38 mouse cellular contexts compared by ENCODE assay signal in the genomic region with DNA sequence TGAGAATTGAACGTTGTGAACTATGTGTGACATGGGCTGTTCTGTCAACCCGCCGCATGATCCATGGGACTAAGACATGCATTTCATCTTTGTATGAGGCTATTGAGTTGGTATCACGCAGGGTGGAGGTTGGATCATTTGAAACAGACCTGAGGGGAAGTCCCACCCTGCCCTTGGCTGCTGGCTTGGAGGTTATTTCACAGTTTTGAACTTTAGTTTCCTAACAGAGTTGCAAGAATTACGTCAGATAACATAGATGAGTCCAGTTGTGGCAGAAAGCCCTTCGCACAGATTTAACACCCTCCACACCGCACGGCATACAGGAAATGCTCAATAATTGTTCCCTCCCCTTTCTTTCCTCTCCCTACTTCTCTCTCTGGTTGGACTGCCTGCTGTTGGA. TPM values are rescaled to one million over a fixed set of nuclear protein-coding genes. Genes with fewer than 3 reads are reported as not detected.
DNase-seq lines count a peak whose midpoint lies in the region; ATAC-seq and TF ChIP-seq lines count a peak whose summit lies in the region.
"Had no signal": no experiment of that assay in that cellular context is flagged by ENCODE, and none has a peak within 500 bp of the region (broad histone marks: within the 10 kb centered on the region; RNA-seq: fewer than 3 reads in every experiment).

No protein-coding gene starts in this region.

- no peak for TF ChIP-seq RAD21 in CH12.LX (IDR thresholded peaks at IDR 0.05; ENCODE audit: low read depth, low read length)

- in situ Hi-C loops in CH12.LX (cut with MboI; ENCODE audit: low pct_ligation_motif_present, low pct_unique_long_range_greater_than_20kb, low sequenced_read_pairs), result no loop called here

- peaks cover 7% of the 10 kb centered on the region for H3K4me1 ChIP-seq in kidney, embryonic 15.5 days
- H3K4me1 ChIP-seq in lung, adult 2 months (ENCODE audit: control insufficient read depth, insufficient read depth, low read length), result no peaks in the 10 kb centered on the region; the same call in 1 of the 2 replicates
- H3K4me1 ChIP-seq in CH12.LX (ENCODE audit: control insufficient read depth in 1 of 2, insufficient read depth in 2 of 2), result no peaks in the 10 kb centered on the region
- H3K4me1 ChIP-seq: heart, embryonic 15.5 days; limb, embryonic 15.5 days had no signal

- no peak overlapping the region for H3K9ac ChIP-seq in kidney, embryonic 15.5 days
- H3K9ac ChIP-seq in CH12.LX (ENCODE audit: insufficient read depth, low read depth), result no peak overlapping the region
- H3K9ac ChIP-seq: forebrain, embryonic 15.5 days; heart, embryonic 15.5 days; hindbrain, embryonic 12.5 days; limb, embryonic 15.5 days; midbrain, embryonic 13.5 days had no signal

- no peaks in the 10 kb centered on the region for H3K27me3 ChIP-seq in kidney, embryonic 15.5 days
- H3K27me3 ChIP-seq in CH12.LX (replicated peaks), result peaks cover 94% of the 10 kb centered on the region
- H3K27me3 ChIP-seq: forebrain, embryonic 15.5 days; heart, embryonic 15.5 days; hindbrain, embryonic 12.5 days; limb, embryonic 15.5 days; midbrain, embryonic 13.5 days had no signal

- no peak for TF ChIP-seq POLR2A in lung, adult 2 months (IDR thresholded peaks at IDR 0.05; ENCODE audit: borderline replicate concordance, extremely low read depth, low read depth, low read length)
- TF ChIP-seq POLR2A in CH12.LX (IDR thresholded peaks at IDR 0.05; ENCODE audit: low read depth, low read length), result no peak

- dilution Hi-C loops in CH12.LX (cut with MboI; ENCODE audit: extremely low pct_ligation_motif_present, extremely low pct_unique_long_range_greater_than_20kb, low sequenced_read_pairs), result no loop called here

- no peak for TF ChIP-seq EP300 in CH12.LX (IDR thresholded peaks at IDR 0.05; ENCODE audit: low read length)

- TF ChIP-seq CTCF in lung, adult 2 months (IDR thresholded peaks at IDR 0.05; ENCODE audit: insufficient read depth, low read length), result no peak
- TF ChIP-seq CTCF in CH12.LX (conservative IDR thresholded peaks at IDR 0.05 in 1 of 2, IDR thresholded peaks at IDR 0.05 in 1 of 2; ENCODE audit: low read depth in 2 of 2, low read length in 2 of 2), result no peak

- no peaks in the 10 kb centered on the region for H3K9me3 ChIP-seq in kidney, embryonic 15.5 days (replicated peaks)
- no peaks in the 10 kb centered on the region for H3K9me3 ChIP-seq in CH12.LX (replicated peaks; ENCODE audit: low read length)
- H3K9me3 ChIP-seq: forebrain, embryonic 10.5 days; forebrain, embryonic 15.5 days; heart, embryonic 10.5 days; heart, embryonic 15.5 days; hindbrain, embryonic 12.5 days; limb, embryonic 10.5 days; limb, embryonic 15.5 days; midbrain, embryonic 13.5 days had no signal

- peak overlapping the region; percentile 33 for H3K4me2 ChIP-seq in kidney, embryonic 15.5 days
- peak overlapping the region; percentile 11; the same call in 1 of the 2 replicates for H3K4me2 ChIP-seq in CH12.LX (ENCODE audit: insufficient read depth, low read depth, poor library complexity, severe bottlenecking)
- H3K4me2 ChIP-seq: forebrain, embryonic 15.5 days; heart, embryonic 15.5 days; hindbrain, embryonic 12.5 days; limb, embryonic 15.5 days; midbrain, embryonic 13.5 days had no signal

- H3K4me3 ChIP-seq in kidney, embryonic 15.5 days (replicated peaks), result peak overlapping the region; percentile 22; the same call in 1 of the 2 replicates
- H3K4me3 ChIP-seq in lung, adult 2 months (replicated peaks; ENCODE audit: extremely low read depth, low read depth, low read length), result peak overlapping the region; percentile 30
- H3K4me3 ChIP-seq in CH12.LX (replicated peaks in 1 of 3; ENCODE audit: low read depth in 2 of 3, low read length in 2 of 3, poor library complexity in 1 of 3), result no peak overlapping the region
- H3K4me3 ChIP-seq: forebrain, embryonic 10.5 days; forebrain, embryonic 15.5 days; heart, embryonic 10.5 days; heart, embryonic 15.5 days; hindbrain, embryonic 12.5 days; limb, embryonic 10.5 days; limb, embryonic 15.5 days; midbrain, embryonic 13.5 days had no signal

- H3K36me3 ChIP-seq in kidney, embryonic 15.5 days, result no peaks in the 10 kb centered on the region
- H3K36me3 ChIP-seq in CH12.LX (replicated peaks in 1 of 2; ENCODE audit: control insufficient read depth in 1 of 2, insufficient read depth in 1 of 2, low read length in 1 of 2), result no peaks in the 10 kb centered on the region
- H3K36me3 ChIP-seq: forebrain, embryonic 10.5 days; forebrain, embryonic 15.5 days; heart, embryonic 10.5 days; heart, embryonic 15.5 days; hindbrain, embryonic 12.5 days; limb, embryonic 10.5 days; limb, embryonic 15.5 days; midbrain, embryonic 13.5 days had no signal

- WGBS in kidney, embryonic 15.5 days, result 80% methylated on average over 8 of the region's 8 CpGs
- 51% methylated on average over 8 of the region's 8 CpGs for WGBS in lung, adult 2 months

- H3K79me2 ChIP-seq in CH12.LX (replicated peaks; ENCODE audit: control insufficient read depth, extremely low read depth, insufficient read depth, poor library complexity, severe bottlenecking), result no peaks in the 10 kb centered on the region

- DNase-seq in kidney, postnatal 25 days, result no peak
- no peak for DNase-seq in lung, adult 2 months
- DNase-seq in lung, adult 18-20 months, result no peak
- no peak for DNase-seq in CH12.LX (ENCODE audit: extremely low read depth)
- peak; percentile 3 for DNase-seq in skeletal muscle tissue, adult 2 months (ENCODE audit: low read depth, low spot score)
- DNase-seq: adrenal gland, adult 2 months; cerebellum, adult 8-10 months; cerebellum, postnatal 25 days; gastrocnemius, postnatal 25 days; heart, postnatal 36 days; kidney, adult 11 months; thymus, adult 2 months; thymus, postnatal 36 days had no signal

- no peak overlapping the region for H3K27ac ChIP-seq in kidney, embryonic 15.5 days
- H3K27ac ChIP-seq in CH12.LX (ENCODE audit: insufficient read depth, low read depth), result no peak overlapping the region
- H3K27ac ChIP-seq: forebrain, embryonic 10.5 days; forebrain, embryonic 15.5 days; heart, embryonic 10.5 days; heart, embryonic 15.5 days; hindbrain, embryonic 12.5 days; hindbrain, postnatal 0 days; kidney, postnatal 0 days; limb, embryonic 10.5 days; limb, embryonic 15.5 days; macrophage; midbrain, embryonic 13.5 days had no signal

- no peak for ATAC-seq in kidney, embryonic 15.5 days (replicated peaks; ENCODE audit: low FRiP score)
- ATAC-seq in erythroid progenitor cell, adult 5-6 weeks (replicated peaks; ENCODE audit: low FRiP score, poor library complexity, severe bottlenecking), result no peak
- ATAC-seq in CD4-positive, CD25-positive, alpha-beta regulatory T cell, adult 4 months, result no peak
- ATAC-seq: activated CD4-positive, CD25-positive, alpha-beta regulatory T cell, adult 4 months; forebrain, embryonic 15.5 days; hindbrain, postnatal 0 days; midbrain, embryonic 13.5 days had no signal

RNA-seq across cellular contexts. Expression of gene Krt23, which starts 1.9 kb away (rescaled TPM):
- polyA plus RNA-seq in kidney, embryonic 15.5 days (2015; fragmentation: Nextera tagmentation; extraction: Ambion mirVana), result 19.9 and 20.3 TPM in 2 replicates
- 20.2 and 26.1 TPM in 2 replicates for polyA plus RNA-seq in lung, adult 2 months (2012; rRNA removed)
- total RNA-seq in CH12.LX (2012; rRNA removed) (not detected in 2 replicates), CH12.LX (2014; rRNA removed) (not detected in 2 replicates)
- not detected in 2 replicates for polyA plus RNA-seq in CH12.LX (2012; ENCODE audit: insufficient read length, low read depth)
- not detected in 2 replicates for total RNA-seq in erythroid progenitor cell, adult 5-6 weeks (2015; ENCODE audit: low replicate concordance)
- total RNA-seq in erythroid progenitor cell, adult 5-6 weeks (2017; ENCODE audit: low replicate concordance), result not detected in 2 replicates
- not detected for polyA plus RNA-seq in CD4-positive, CD25-positive, alpha-beta regulatory T cell, adult 4 months (2017; shearing (Covaris generic))
- total RNA-seq: adrenal gland, adult 2 months; gastrocnemius, adult 18-20 months; gastrocnemius, postnatal 25 days; heart, postnatal 36 days; hindbrain, postnatal 0 days; left cerebral cortex, postnatal 10 days; megakaryocyte-erythroid progenitor cell, adult 5-6 weeks; monocyte, adult 5-6 weeks had no signal
- polyA plus RNA-seq: activated CD4-positive, CD25-positive, alpha-beta regulatory T cell, adult 4 months; adrenal gland, adult 2 months; embryonic facial prominence, embryonic 11.5 days; frontal cortex, adult 2 months; macrophage; midbrain, embryonic 13.5 days; neural tube, embryonic 14.5 days had no signal

RNA-seq across cellular contexts. Expression of gene Krt39, which starts 30.1 kb away (rescaled TPM):
- polyA plus RNA-seq in kidney, embryonic 15.5 days (2015; fragmentation: Nextera tagmentation; extraction: Ambion mirVana), result 0.32 and 0.43 TPM in 2 replicates
- polyA plus RNA-seq in lung, adult 2 months (2012; rRNA removed), result not detected in 2 replicates
- not detected in 2 replicates for total RNA-seq in CH12.LX (2012; rRNA removed)
- not detected in 2 replicates for total RNA-seq in CH12.LX (2014; rRNA removed)
- not detected in 2 replicates for polyA plus RNA-seq in CH12.LX (2012; ENCODE audit: insufficient read length, low read depth)
- not detected in 2 replicates for total RNA-seq in erythroid progenitor cell, adult 5-6 weeks (2015; ENCODE audit: low replicate concordance)
- not detected in 2 replicates for total RNA-seq in erythroid progenitor cell, adult 5-6 weeks (2017; ENCODE audit: low replicate concordance)
- polyA plus RNA-seq in CD4-positive, CD25-positive, alpha-beta regulatory T cell, adult 4 months (2017; shearing (Covaris generic)), result not detected
- total RNA-seq: adrenal gland, adult 2 months; ES-E14; gastrocnemius, adult 18-20 months; gastrocnemius, postnatal 25 days; heart, postnatal 36 days; hindbrain, postnatal 0 days; left cerebral cortex, postnatal 10 days; megakaryocyte-erythroid progenitor cell, adult 5-6 weeks; monocyte, adult 5-6 weeks had no signal
- polyA plus RNA-seq: activated CD4-positive, CD25-positive, alpha-beta regulatory T cell, adult 4 months; adrenal gland, adult 2 months; embryonic facial prominence, embryonic 11.5 days; forebrain, embryonic 10.5 days; forebrain, embryonic 15.5 days; frontal cortex, adult 2 months; heart, embryonic 10.5 days; heart, embryonic 15.5 days; hindbrain, embryonic 12.5 days; hindbrain, postnatal 0 days; large intestine, adult 2 months; macrophage; midbrain, embryonic 13.5 days; neural tube, embryonic 14.5 days; small intestine, adult 2 months had no signal

RNA-seq across cellular contexts. Expression of gene Krt40, which starts 51.9 kb away (rescaled TPM):
- not detected in 2 replicates for polyA plus RNA-seq in kidney, embryonic 15.5 days (2015; fragmentation: Nextera tagmentation; extraction: Ambion mirVana)
- not detected in 2 replicates for polyA plus RNA-seq in lung, adult 2 months (2012; rRNA removed)
- total RNA-seq in CH12.LX (2012; rRNA removed) (not detected in 2 replicates), CH12.LX (2014; rRNA removed) (not detected in 2 replicates)
- not detected in 2 replicates for polyA plus RNA-seq in CH12.LX (2012; ENCODE audit: insufficient read length, low read depth)
- total RNA-seq in erythroid progenitor cell, adult 5-6 weeks (2015; ENCODE audit: low replicate concordance), result not detected in 2 replicates
- not detected in 2 replicates for total RNA-seq in erythroid progenitor cell, adult 5-6 weeks (2017; ENCODE audit: low replicate concordance)
- polyA plus RNA-seq in CD4-positive, CD25-positive, alpha-beta regulatory T cell, adult 4 months (2017; shearing (Covaris generic)), result not detected
- total RNA-seq: adrenal gland, adult 2 months; ES-E14; gastrocnemius, adult 18-20 months; gastrocnemius, postnatal 25 days; heart, postnatal 36 days; hindbrain, postnatal 0 days; left cerebral cortex, postnatal 10 days; megakaryocyte-erythroid progenitor cell, adult 5-6 weeks; monocyte, adult 5-6 weeks had no signal
- polyA plus RNA-seq: activated CD4-positive, CD25-positive, alpha-beta regulatory T cell, adult 4 months; adrenal gland, adult 2 months; embryonic facial prominence, embryonic 11.5 days; forebrain, embryonic 10.5 days; forebrain, embryonic 15.5 days; heart, embryonic 10.5 days; heart, embryonic 15.5 days; hindbrain, embryonic 12.5 days; hindbrain, postnatal 0 days; kidney, postnatal 0 days; large intestine, adult 2 months; limb, embryonic 10.5 days; limb, embryonic 15.5 days; macrophage; midbrain, embryonic 13.5 days; neural tube, embryonic 14.5 days; small intestine, adult 2 months; thymus, adult 2 months had no signal

RNA-seq across cellular contexts. Expression of gene Krt20, which starts 53.1 kb away (rescaled TPM):
- polyA plus RNA-seq in kidney, embryonic 15.5 days (2015; fragmentation: Nextera tagmentation; extraction: Ambion mirVana), result 1.2 and 1.7 TPM in 2 replicates
- polyA plus RNA-seq in lung, adult 2 months (2012; rRNA removed), result 0.72 TPM in 1 of 2 replicates, not detected in the other
- total RNA-seq in CH12.LX (2012; rRNA removed), result not detected in 2 replicates
- total RNA-seq in CH12.LX (2014; rRNA removed), result not detected in 2 replicates
- polyA plus RNA-seq in CH12.LX (2012; ENCODE audit: insufficient read length, low read depth), result not detected in 2 replicates
- not detected in 2 replicates for total RNA-seq in erythroid progenitor cell, adult 5-6 weeks (2015; ENCODE audit: low replicate concordance)
- total RNA-seq in erythroid progenitor cell, adult 5-6 weeks (2017; ENCODE audit: low replicate concordance), result not detected in 2 replicates
- polyA plus RNA-seq in CD4-positive, CD25-positive, alpha-beta regulatory T cell, adult 4 months (2017; shearing (Covaris generic)), result not detected
- total RNA-seq: gastrocnemius, postnatal 25 days; heart, postnatal 36 days; hindbrain, postnatal 0 days; left cerebral cortex, postnatal 10 days; megakaryocyte-erythroid progenitor cell, adult 5-6 weeks; monocyte, adult 5-6 weeks had no signal
- polyA plus RNA-seq: adrenal gland, adult 2 months; forebrain, embryonic 15.5 days; macrophage; midbrain, embryonic 13.5 days had no signal

RNA-seq across cellular contexts. Expression of gene Krtap3-3, which starts 59.6 kb away (rescaled TPM):
- not detected in 2 replicates for polyA plus RNA-seq in kidney, embryonic 15.5 days (2015; fragmentation: Nextera tagmentation; extraction: Ambion mirVana)
- 1.2 TPM in 1 of 2 replicates, not detected in the other for polyA plus RNA-seq in lung, adult 2 months (2012; rRNA removed)
- total RNA-seq in CH12.LX (2012; rRNA removed) (not detected in 2 replicates), CH12.LX (2014; rRNA removed) (not detected in 2 replicates)
- not detected in 2 replicates for polyA plus RNA-seq in CH12.LX (2012; ENCODE audit: insufficient read length, low read depth)
- not detected in 2 replicates for total RNA-seq in erythroid progenitor cell, adult 5-6 weeks (2015; ENCODE audit: low replicate concordance)
- total RNA-seq in erythroid progenitor cell, adult 5-6 weeks (2017; ENCODE audit: low replicate concordance), result not detected in 2 replicates
- polyA plus RNA-seq in CD4-positive, CD25-positive, alpha-beta regulatory T cell, adult 4 months (2017; shearing (Covaris generic)), result not detected
- total RNA-seq: adrenal gland, adult 2 months; ES-E14; gastrocnemius, postnatal 25 days; heart, postnatal 36 days; hindbrain, postnatal 0 days; left cerebral cortex, postnatal 10 days; megakaryocyte-erythroid progenitor cell, adult 5-6 weeks; monocyte, adult 5-6 weeks had no signal
- polyA plus RNA-seq: activated CD4-positive, CD25-positive, alpha-beta regulatory T cell, adult 4 months; adrenal gland, adult 2 months; embryonic facial prominence, embryonic 11.5 days; forebrain, embryonic 10.5 days; forebrain, embryonic 15.5 days; frontal cortex, adult 2 months; heart, embryonic 10.5 days; heart, embryonic 15.5 days; hindbrain, embryonic 12.5 days; hindbrain, postnatal 0 days; kidney, postnatal 0 days; large intestine, adult 2 months; limb, embryonic 10.5 days; macrophage; midbrain, embryonic 13.5 days; neural tube, embryonic 14.5 days; small intestine, adult 2 months had no signal

Comparison
In these comparisons a context has a peak if more than half of its experiments do, and no peak if none do; other contexts are left out.
1. H3K4me3 ChIP-seq: peak in kidney, embryonic 15.5 days (single experiment) and lung, adult 2 months (single experiment); none in CH12.LX (0 of 3).
2. RNA of gene Krt23, which starts 1.9 kb away (polyA plus RNA-seq): 20.2 to 26.1 TPM in lung, adult 2 months and 19.9 to 20.3 TPM in kidney, embryonic 15.5 days; not detected in CH12.LX and not detected in CD4-positive, CD25-positive, alpha-beta regulatory T cell, adult 4 months; every median in the first group is over 10 times any median in the second.